Mouse (Mus musculus) hindbrain, postnatal 0 days (tissue): Measurements from ENCODE around the gene Cdca5. TPM values are rescaled to one million over a fixed set of nuclear protein-coding genes. Genes with fewer than 3 reads are reported as not detected.
"Not testable (repeated sequence)": the region's sequence is repeated elsewhere in the genome, so short reads cannot be mapped to it uniquely, and the experiment has no call there.

Source experiments
- ATAC-seq: fragments of 200-750 bp; cut with Nextera tagmentation; 2 replicates; pipeline ENCODE4 v1.8.0; 2017; ENCODE audit warnings: mild to moderate bottlenecking, moderate TSS enrichment, moderate library complexity
- DNase-seq: peaks from one replicate; pipeline ENCODE4 v3.0.0-alpha.2; 2015; ENCODE audit warnings: low spot score
- H3K27ac ChIP-seq: fragments of 300-500 bp; sonication (generic); 2 replicates; pipeline ENCODE4 v1.5.1; 2014; ENCODE audit warnings: mild to moderate bottlenecking
- H3K27me3 ChIP-seq: fragments of 300-500 bp; sonication (generic); 2 replicates; pipeline ENCODE4 v1.6.1; 2014; ENCODE audit warnings: low read length, mixed read lengths; ENCODE audit not compliant: insufficient read depth
- H3K36me3 ChIP-seq: fragments of 300-500 bp; sonication (generic); 2 replicates; pipeline ENCODE4 v1.6.1; 2014; ENCODE audit warnings: low read length, mixed read lengths; ENCODE audit not compliant: insufficient read depth
- H3K4me1 ChIP-seq: fragments of 300-500 bp; sonication (generic); 2 replicates; pipeline ENCODE4 v1.6.1; 2014; ENCODE audit warnings: antibody characterized with exemption, low read length, mixed read lengths; ENCODE audit not compliant: insufficient read depth
- H3K4me2 ChIP-seq: fragments of 300-500 bp; sonication (generic); 2 replicates; pipeline ENCODE4 v1.6.1; 2014; ENCODE audit warnings: low read depth, mild to moderate bottlenecking, low read length, moderate library complexity, mixed read lengths
- H3K4me3 ChIP-seq: fragments of 300-500 bp; sonication (generic); 2 replicates; pipeline ENCODE4 v1.5.1; 2014; ENCODE audit warnings: low read length
- H3K9ac ChIP-seq: fragments of 300-500 bp; sonication (generic); replicated peaks from 2 replicates; pipeline ENCODE4 v1.6.1; 2014; ENCODE audit warnings: mild to moderate bottlenecking, low read length, moderate library complexity, mixed read lengths
- H3K9me3 ChIP-seq: fragments of 300-500 bp; sonication (generic); 2 replicates; pipeline ENCODE4 v1.6.1; 2016; ENCODE audit warnings: low read length, mixed read lengths
- CTCF ChIP-seq: IDR thresholded peaks from 2 replicates; pipeline ENCODE4 v1.5.1; 2016; ENCODE audit warnings: antibody characterized with exemption, control low read depth, low read depth
- WGBS: fragments of 180-500 bp; shearing (Covaris S2); extraction: QIAGEN DNeasy Blood & Tissue Kit; methylation state at CpG from one replicate; pipeline ENCODE4 v1.1.7; 2014; 5-methylcytosine and 5-hydroxymethylcytosine counted together
- polyA plus RNA-seq: library from polyadenylated mRNA; unstranded; fragments of >200 nt; fragmentation: Nextera tagmentation; extraction: Ambion mirVana; gene quantifications from 2 replicates; pipeline ENCODE4 v1.2.1, GENCODE M21; 2015
- total RNA-seq: library from RNA; depleted of rRNA; stranded (reverse); fragments of >200 nt; gene quantifications from 2 replicates; pipeline ENCODE4 v1.2.3, GENCODE M21; 2014

The Cdca5 gene
- total and polyA plus RNA-seq, 2 experiments from 2014 or later = 6.1 to 6.3 TPM

DNA sequence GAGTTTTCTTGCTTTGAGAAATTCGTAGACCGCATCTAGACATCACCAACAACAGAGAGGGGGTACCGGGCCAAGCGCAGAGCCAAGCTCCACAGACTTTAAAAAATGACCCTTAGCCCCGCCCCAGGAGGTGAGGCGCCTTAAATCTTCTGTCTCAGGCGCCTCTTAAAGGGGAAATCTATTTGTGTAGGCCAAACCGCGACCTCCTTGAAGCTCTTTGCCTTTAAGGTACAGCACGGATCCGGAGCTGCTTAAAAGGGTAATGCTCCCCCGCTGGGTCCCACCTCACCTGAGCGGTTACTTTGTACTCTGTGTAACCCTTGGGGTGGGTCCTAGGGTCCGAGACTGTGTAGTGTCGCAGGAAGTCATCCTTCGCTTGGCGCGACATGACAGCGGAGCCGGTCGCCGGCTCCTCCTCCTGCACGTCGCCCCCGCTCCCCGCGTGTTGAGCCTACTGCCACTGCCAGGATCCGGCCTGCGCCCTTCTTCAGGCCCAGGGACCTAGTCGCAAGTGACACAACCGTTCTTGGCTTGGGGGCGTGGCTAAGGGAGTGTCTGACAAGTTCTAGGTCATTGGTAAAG lies 43.1 kb downstream of the Cdca5 start, which contains the start of gene Snx15:
Snx15 (minus strand) TSS at position 545 of the 582 bp plus-strand sequence.
- H3K9me3 ChIP-seq = no peaks in the 10 kb centered on the region
- DNase-seq = peak; percentile 97

DNA sequence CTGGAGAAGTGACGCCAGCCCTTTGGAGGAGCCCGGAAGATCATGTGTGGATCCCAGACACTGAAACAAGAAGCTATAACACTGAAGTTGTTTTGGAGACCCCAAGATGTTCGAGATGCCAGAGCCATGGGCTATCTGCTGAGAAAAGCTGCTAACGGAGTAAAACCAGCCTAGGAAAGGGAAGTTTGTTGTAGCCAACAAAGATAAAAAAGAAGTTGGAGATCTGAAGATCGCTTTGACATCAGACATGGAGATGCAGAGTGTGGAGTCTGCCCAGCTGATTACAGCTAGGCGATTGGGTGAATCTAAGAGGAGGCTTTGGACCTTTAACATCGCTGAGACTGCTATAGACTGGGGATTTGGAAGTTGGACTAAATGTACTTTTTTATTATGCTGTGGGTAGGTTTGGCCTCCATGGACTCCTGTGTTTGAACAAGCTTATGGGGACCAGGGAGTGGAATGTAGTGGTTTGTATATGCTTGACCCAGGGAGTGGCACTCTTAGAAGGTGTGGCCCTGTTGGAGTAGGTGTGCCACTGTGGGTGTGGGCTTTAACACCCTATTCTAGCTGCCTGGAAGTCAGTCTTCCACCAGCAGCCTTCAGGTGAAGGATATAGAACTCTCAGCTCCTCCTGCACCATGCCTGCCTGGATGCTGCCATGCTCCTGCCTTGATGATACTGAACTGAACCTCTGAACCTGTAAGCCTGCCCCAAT lies 45.8 kb downstream of the Cdca5 start:
- H3K4me1 ChIP-seq, H3K9ac ChIP-seq, H3K36me3 ChIP-seq, DNase-seq, ATAC-seq, H3K27ac ChIP-seq, H3K4me2 ChIP-seq, H3K9me3 ChIP-seq, H3K4me3 ChIP-seq, H3K27me3 ChIP-seq: not testable (repeated sequence)
- WGBS = 75% methylated on average over 7 of the region's 7 CpGs

More for the DNA sequence above, 43.1 kb downstream of the Cdca5 start, which contains the start of gene Snx15:
- no peaks in the 10 kb centered on the region for H3K27me3 ChIP-seq
- ATAC-seq = peak; percentile 97
- H3K36me3 ChIP-seq = no peaks in the 10 kb centered on the region
- WGBS = under 1% methylated on average over 32 of the region's 32 CpGs
- peak within 1 kb of the TSS; percentile 51 for H3K4me3 ChIP-seq
- H3K27ac ChIP-seq = peak within 1 kb of the TSS; percentile 93
- peak within 1 kb of the TSS; percentile 60 for H3K4me2 ChIP-seq
- H3K9ac ChIP-seq = peak within 1 kb of the TSS; percentile 65
- H3K4me1 ChIP-seq = no peaks in the 10 kb centered on the region
- 0 out of 2 replicates have a peak, but pooled peaks have one; percentile 14 for TF ChIP-seq CTCF

DNA sequence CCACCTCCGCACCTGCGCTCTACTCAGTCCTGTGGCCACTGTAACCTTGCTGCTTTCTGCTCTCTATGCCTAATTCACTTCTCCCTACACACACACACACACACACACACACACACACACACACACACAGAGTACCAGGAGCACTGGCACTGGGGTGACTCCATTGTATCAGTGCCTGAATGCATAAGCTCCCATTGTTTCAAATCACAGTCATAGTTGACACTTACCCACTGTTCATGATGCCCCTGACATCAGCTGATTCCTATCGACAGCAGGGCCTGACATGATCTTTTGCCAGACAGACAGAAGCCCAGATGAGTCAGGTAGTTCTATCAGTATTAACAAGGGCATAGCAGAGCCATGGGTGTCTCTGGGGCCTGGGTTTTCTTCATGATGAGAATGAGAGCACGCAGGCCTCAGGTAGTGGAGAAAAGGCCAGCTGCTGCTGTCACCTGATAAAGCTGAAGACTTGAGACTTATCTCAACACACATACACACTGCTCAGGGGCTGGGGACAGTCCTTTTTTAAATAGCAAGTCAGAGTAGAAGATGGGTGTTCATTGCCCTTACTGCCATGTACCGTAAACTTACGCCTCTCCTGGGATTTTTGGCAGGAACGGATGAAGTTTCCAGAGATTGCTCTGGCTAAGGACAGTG lies 47.5 kb downstream of the Cdca5 start:
- Histone ChIP-seq H3K4me2 (no peak overlapping the region), H3K4me1 (no peaks in the 10 kb centered on the region), H3K27me3 (no peaks in the 10 kb centered on the region), H3K27ac (no peak overlapping the region), H3K9ac (no peak overlapping the region), H3K9me3 (no peaks in the 10 kb centered on the region), H3K4me3 (no peak overlapping the region), H3K36me3 (peaks cover 24% of the 10 kb centered on the region)
- ATAC-seq = no peak
- DNase-seq = no peak
- no peak for TF ChIP-seq CTCF
- 69% methylated on average over 7 of the region's 7 CpGs for WGBS

DNA sequence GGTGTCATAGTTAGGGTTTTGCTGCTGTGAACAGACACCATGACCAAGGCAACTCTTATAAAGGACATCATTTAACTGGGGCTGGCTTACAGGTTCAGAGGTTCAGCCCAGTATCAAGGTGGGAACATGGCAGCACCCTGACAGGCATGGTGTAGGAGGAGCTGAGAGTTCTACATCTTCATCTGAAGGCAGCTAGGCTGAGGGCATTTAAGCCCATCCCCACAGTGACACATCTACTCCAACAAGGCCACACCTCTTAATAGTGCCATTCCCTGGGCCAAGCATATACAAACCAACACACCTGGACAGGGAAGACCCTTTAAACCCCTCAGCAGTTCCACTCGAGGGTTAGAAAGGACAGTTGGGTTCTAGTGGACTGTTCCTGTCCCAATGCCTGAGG lies 48.4 kb downstream of the Cdca5 start:
- ATAC-seq, H3K4me3 ChIP-seq, H3K9ac ChIP-seq, DNase-seq, H3K27me3 ChIP-seq, H3K27ac ChIP-seq, H3K4me1 ChIP-seq, H3K9me3 ChIP-seq, H3K4me2 ChIP-seq: not testable (repeated sequence)
- 63% methylated on average over 1 of the region's 1 CpGs for WGBS
- H3K36me3 ChIP-seq = peaks cover 27% of the 10 kb centered on the region

DNA sequence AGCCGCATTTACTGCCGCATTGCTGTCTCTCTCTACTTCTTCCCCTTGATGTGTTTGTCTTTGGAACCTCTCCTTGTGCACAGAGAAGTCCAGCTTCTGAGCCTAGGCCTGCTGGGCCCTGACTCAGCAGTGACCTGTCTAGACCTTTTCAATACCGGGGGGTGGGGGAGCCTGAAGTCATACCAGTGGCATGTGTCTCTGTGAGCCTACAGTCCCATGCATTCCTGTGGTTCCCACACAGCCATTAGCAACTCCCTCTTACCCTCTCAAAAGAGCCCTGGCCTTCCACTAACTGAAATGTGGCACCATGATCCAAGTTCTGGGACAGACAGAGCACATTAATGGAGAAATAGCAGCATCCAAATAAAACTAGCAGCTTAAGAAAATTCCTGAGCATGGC lies 51.6 kb downstream of the Cdca5 start:
- H3K27me3 ChIP-seq = no peaks in the 10 kb centered on the region
- no peak overlapping the region for H3K9ac ChIP-seq
- H3K4me3 ChIP-seq = no peak overlapping the region
- H3K27ac ChIP-seq = no peak overlapping the region
- no peak overlapping the region for H3K4me2 ChIP-seq
- no peak for DNase-seq
- peaks cover 10% of the 10 kb centered on the region for H3K4me1 ChIP-seq
- H3K9me3 ChIP-seq = no peaks in the 10 kb centered on the region
- H3K36me3 ChIP-seq = peaks cover 27% of the 10 kb centered on the region
- WGBS = 90% methylated on average over 3 of the region's 3 CpGs
- ATAC-seq = no peak
- TF ChIP-seq CTCF = no peak

DNA sequence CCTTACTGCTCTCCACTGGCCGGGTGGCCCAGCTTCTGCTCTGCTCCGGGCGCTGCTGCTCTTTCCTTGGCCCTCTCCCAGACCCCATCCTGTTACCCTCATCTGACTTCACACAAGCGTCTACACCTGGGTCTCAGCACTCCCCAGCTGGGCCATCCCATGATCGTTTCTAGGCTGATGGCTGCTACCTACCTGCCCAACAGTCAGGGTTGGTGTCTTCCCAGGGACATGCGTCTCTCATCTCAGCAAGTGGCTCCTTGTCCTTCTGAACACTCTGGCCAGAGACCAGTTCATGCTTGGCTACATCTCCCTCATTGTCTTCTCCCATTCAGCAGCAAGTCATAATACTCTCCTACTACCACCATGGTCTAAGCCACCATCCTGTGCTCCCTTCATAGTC lies 54.9 kb downstream of the Cdca5 start:
- Histone ChIP-seq H3K27me3 (no peaks in the 10 kb centered on the region), H3K4me2 (peak overlapping the region; percentile 92), H3K27ac (peak overlapping the region; percentile 99; the same call in 1 of the 2 replicates), H3K4me1 (peaks cover 10% of the 10 kb centered on the region), H3K36me3 (peaks cover 21% of the 10 kb centered on the region), H3K9ac (peak overlapping the region; percentile 80), H3K9me3 (no peaks in the 10 kb centered on the region), H3K4me3 (peak overlapping the region; percentile 65)
- WGBS = 78% methylated on average over 6 of the region's 6 CpGs
- no peak for TF ChIP-seq CTCF
- no peak for ATAC-seq
- no peak for DNase-seq

DNA sequence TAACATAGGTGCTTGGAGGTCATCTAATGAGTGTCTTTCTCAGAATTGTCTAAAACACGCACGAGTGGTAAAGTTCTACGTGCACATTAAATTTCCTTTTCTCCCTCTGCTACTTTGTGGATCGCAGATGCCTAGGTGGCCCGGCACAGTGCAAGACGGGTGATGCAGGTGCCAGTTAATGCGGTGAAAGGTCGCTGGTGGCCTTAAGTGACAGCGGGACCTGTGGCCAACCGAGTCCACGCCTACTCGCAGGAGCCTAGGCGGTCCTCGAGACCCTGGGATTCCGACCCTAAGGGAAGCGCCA lies 55.5 kb downstream of the Cdca5 start:
- no peaks in the 10 kb centered on the region for H3K27me3 ChIP-seq
- H3K4me2 ChIP-seq = peak overlapping the region; percentile 92
- peaks cover 20% of the 10 kb centered on the region for H3K36me3 ChIP-seq
- no peak for DNase-seq
- peak overlapping the region; percentile 65 for H3K4me3 ChIP-seq
- no peak for ATAC-seq
- no peaks in the 10 kb centered on the region for H3K9me3 ChIP-seq
- peaks cover 10% of the 10 kb centered on the region for H3K4me1 ChIP-seq
- 5% methylated on average over 16 of the region's 16 CpGs for WGBS
- peak overlapping the region; percentile 80 for H3K9ac ChIP-seq
- H3K27ac ChIP-seq = peak overlapping the region; percentile 99
- no peak for TF ChIP-seq CTCF
